Mouse (Mus musculus) ES-E14 (cell line): Measurements from ENCODE around the gene Gm10570.

Experiments used
- CHD2 ChIP-seq: IDR thresholded peaks from 2 replicates; pipeline ENCODE4 v1.6.1; 2014; ENCODE audit warnings: mild to moderate bottlenecking, low read depth, low read length, inconsistent platforms
- HCFC1 ChIP-seq: IDR thresholded peaks from 2 replicates; pipeline ENCODE4 v1.6.1; 2012; ENCODE audit warnings: low read length, inconsistent platforms, borderline replicate concordance; ENCODE audit not compliant: insufficient read depth

DNA sequence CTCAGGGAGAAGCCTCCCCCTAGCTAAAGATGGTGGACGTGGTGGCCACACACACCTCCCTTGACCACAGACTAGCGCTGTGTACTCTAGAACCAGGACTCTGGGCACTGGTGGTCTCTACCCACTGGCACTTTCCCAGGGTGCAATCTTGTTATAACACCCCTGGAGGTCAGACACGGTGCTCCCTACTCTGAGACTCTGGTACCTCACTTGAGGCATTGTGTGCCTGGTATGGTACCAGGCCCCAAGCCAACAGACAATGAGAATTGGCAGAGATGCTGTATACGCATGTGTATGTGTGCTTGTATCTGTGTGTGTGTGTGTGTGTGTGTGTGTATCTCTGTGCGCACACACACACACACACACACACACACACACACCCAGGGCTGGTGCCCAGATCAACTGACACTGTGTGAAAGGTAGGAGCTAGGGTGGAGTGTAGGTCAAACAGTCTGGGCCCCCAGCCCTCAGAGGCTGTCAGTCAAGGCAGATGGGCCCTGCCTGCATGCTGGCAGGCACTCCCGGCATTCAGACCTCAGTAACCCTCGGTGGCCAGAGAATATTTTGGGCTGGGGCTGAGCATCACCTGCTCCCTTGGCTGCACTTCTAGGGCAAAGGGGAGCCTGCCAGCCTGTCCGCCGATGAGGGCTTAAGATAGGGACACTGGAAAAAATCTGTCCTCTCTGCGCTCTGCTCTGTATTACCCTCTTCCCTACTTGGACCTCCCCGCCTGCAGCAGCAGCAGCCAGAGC lies 9.4 kb downstream of the Gm10570 start:
- TF ChIP-seq CHD2: no peak
- TF ChIP-seq HCFC1: no peak
